Mouse (Mus musculus) heart, embryonic 15.5 days (tissue): ENCODE results near the gene Gm10715. TPM values are rescaled to one million over a fixed set of nuclear protein-coding genes. Genes with fewer than 3 reads are reported as not detected.
"Not testable (repeated sequence)": the region's sequence is repeated elsewhere in the genome, so short reads cannot be mapped to it uniquely, and the experiment has no call there.

Experiments
- ATAC-seq: fragments of 200-750 bp; cut with Nextera tagmentation; replicated peaks from 2 replicates; pipeline ENCODE4 v1.8.0; 2017; ENCODE audit warnings: low read depth, moderate TSS enrichment; ENCODE audit not compliant: insufficient number of reproducible peaks, insufficient read depth, low FRiP score
- H3K27ac ChIP-seq: fragments of 300-500 bp; sonication (generic); 2 replicates; pipeline ENCODE4 v1.5.1; 2015; ENCODE audit warnings: mild to moderate bottlenecking, inconsistent platforms
- H3K27me3 ChIP-seq: fragments of 300-500 bp; sonication (generic); 2 replicates; pipeline ENCODE4 v1.6.1; 2015; ENCODE audit warnings: inconsistent platforms
- H3K36me3 ChIP-seq: fragments of 300-500 bp; sonication (generic); 2 replicates; pipeline ENCODE4 v1.6.1; 2015; ENCODE audit warnings: mild to moderate bottlenecking, inconsistent platforms
- H3K4me1 ChIP-seq: fragments of 300-500 bp; sonication (generic); replicated peaks from 2 replicates; pipeline ENCODE4 v1.6.1; 2015; ENCODE audit warnings: inconsistent platforms
- H3K4me2 ChIP-seq: fragments of 300-500 bp; sonication (generic); 2 replicates; pipeline ENCODE4 v1.6.1; 2015; ENCODE audit warnings: inconsistent platforms, mild to moderate bottlenecking, moderate library complexity
- H3K4me3 ChIP-seq: fragments of 300-500 bp; sonication (generic); 2 replicates; pipeline ENCODE4 v1.5.1; 2015; ENCODE audit warnings: mild to moderate bottlenecking, inconsistent platforms
- H3K9ac ChIP-seq: fragments of 300-500 bp; sonication (generic); 2 replicates; pipeline ENCODE4 v1.6.1; 2015; ENCODE audit warnings: mild to moderate bottlenecking, inconsistent platforms
- H3K9me3 ChIP-seq: fragments of 300-500 bp; sonication (generic); replicated peaks from 2 replicates; pipeline ENCODE4 v1.6.1; 2016; ENCODE audit warnings: inconsistent platforms
- WGBS: fragments of 180-500 bp; shearing (Covaris S2); methylation state at CpG from one replicate; pipeline ENCODE4 v1.1.7; 2015; ENCODE audit warnings: mixed read lengths; 5-methylcytosine and 5-hydroxymethylcytosine counted together
- microRNA-seq: library from miRNA; unstranded; fragments of <30 nt; microRNA quantifications from one replicate; pipeline ENCODE4, GENCODE M21; 2016
- polyA plus RNA-seq: library from polyadenylated mRNA; unstranded; fragments of >200 nt; fragmentation: Nextera tagmentation; extraction: Ambion mirVana; gene quantifications from 2 replicates; pipeline ENCODE4 v1.2.1, GENCODE M21; 2015

Gm10715 gene
- polyA plus RNA-seq, 1 experiment from 2014 or later: not detected

DNA sequence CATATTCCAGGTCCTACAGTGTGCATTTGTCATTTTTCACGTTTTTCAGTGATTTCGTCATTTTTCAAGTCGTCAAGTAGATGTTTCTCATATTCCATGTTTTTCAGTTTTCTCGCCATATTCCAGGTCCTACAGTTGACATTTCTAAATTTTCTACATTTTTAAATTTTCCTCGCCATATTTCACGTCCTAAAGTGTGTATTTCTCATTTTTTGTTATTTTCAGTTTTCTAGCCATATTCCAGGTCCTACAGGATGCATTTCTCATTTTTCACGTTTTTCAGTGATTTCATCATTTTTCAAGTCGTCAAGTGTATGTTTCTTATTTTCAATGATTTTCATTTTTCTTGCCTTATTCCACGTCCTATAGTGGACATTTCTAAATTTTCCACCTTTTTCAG, 9.9 kb upstream of the Gm10715 start:
- not testable (repeated sequence) for H3K4me3 ChIP-seq, H3K27ac ChIP-seq, H3K9me3 ChIP-seq, H3K36me3 ChIP-seq, H3K9ac ChIP-seq, ATAC-seq, H3K4me1 ChIP-seq, H3K4me2 ChIP-seq, H3K27me3 ChIP-seq
- WGBS: 62% methylated on average over 9 of the region's 9 CpGs

DNA sequence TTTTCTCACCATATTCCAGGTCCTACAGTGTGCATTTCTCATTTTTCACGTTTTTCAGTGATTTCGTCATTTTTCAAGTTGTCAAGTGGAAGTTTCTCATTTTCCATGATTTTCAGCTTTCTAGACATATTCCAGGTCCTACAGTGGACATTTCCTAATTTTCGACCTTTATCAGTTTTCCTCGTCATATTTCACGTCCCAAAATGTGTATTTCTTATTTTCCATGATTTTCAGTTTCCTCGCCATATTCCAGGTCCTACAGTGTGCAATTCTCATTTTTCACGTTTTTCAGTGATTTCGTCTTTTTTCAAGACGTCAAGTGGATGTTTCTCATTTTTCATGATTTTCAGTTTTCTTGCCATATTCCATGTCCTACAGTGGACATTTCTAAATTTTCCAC, 9.5 kb upstream of the Gm10715 start:
- not testable (repeated sequence) for H3K9me3 ChIP-seq, H3K4me1 ChIP-seq, ATAC-seq, H3K9ac ChIP-seq, H3K27me3 ChIP-seq, H3K4me3 ChIP-seq, H3K4me2 ChIP-seq, H3K27ac ChIP-seq, H3K36me3 ChIP-seq
- WGBS: 63% methylated on average over 9 of the region's 9 CpGs

DNA sequence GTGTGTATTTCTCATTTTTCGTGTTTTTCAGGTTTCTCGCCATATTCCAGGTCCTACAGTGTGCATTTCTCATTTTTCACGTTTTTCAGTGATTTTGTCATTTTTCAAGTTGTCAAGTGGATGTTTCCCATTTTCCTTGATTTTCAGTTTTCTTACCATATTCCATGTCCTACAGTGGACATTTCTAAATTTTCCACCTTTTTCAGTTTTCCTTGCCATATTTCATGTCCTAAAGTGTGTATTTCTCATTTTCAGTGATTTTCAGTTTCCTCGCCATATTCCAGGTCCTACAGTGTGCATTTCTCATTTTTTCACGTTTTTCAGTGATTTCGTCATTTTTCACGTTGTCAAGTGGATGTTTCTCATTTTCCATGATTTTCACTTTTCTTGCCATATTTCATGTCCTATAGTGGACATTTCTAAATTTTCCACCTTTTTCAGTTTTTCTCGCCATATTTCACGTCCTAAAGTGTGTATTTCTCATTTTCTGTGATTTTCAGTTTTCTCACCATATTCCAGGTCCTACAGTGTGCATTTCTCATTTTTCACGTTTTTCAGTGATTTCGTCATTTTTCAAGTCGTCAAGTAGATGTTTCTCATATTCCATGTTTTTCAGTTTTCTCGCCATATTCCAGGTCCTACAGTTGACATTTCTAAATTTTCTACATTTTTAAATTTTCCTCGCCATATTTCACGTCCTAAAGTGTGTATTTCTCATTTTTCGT, 7.2 kb upstream of the Gm10715 start:
- not testable (repeated sequence) for H3K4me1 ChIP-seq, H3K4me3 ChIP-seq, H3K36me3 ChIP-seq, H3K9me3 ChIP-seq, ATAC-seq, H3K4me2 ChIP-seq, H3K9ac ChIP-seq, H3K27ac ChIP-seq, H3K27me3 ChIP-seq
- WGBS: 59% methylated on average over 13 of the region's 16 CpGs

DNA sequence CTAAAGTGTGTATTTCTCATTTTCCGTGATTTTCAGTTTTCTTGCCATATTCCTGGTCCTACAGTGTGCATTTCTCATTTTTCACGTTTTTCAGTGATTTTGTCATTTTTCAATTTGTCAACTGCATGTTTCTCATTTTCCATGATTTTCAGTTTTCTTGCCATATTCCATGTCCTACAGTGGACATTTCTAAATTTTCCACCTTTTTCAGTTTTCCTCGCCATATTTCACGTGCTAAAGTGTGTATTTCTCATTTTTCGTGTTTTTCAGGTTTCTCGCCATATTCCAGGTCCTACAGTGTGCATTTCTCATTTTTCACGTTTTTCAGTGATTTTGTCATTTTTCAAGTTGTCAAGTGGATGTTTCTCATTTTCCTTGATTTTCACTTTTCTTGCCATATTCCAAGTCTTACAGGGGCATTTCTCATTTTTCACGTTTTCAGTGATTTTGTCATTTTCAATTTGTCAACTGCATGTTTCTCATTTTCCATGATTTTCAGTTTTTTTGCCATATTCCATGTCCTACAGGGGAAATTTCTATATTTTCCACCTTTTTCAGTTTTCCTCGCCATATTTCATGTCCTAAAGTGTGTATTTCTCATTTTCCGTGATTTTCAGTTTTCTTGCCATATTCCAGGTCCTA, 5.9 kb upstream of the Gm10715 start:
- H3K4me2 ChIP-seq, ATAC-seq: not testable (repeated sequence)
- 72% methylated on average over 4 of the region's 10 CpGs for WGBS

DNA sequence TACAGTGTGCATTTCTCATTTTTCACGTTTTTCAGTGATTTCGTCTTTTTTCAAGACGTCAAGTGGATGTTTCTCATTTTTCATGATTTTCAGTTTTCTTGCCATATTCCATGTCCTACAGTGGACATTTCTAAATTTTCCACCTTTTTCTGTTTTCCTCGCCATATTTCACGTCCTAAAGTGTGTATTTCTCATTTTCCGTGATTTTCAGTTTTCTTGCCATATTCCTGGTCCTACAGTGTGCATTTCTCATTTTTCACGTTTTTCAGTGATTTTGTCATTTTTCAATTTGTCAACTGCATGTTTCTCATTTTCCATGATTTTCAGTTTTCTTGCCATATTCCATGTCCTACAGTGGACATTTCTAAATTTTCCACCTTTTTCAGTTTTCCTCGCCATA, 2.4 kb upstream of the Gm10715 start, which contains the start of gene Gm17535:
Gene Gm17535, plus strand, starts transcription at position 301 of the 400 bp plus-strand sequence.
- H3K4me3 ChIP-seq, ATAC-seq, H3K4me2 ChIP-seq, H3K4me1 ChIP-seq, H3K27me3 ChIP-seq, H3K9me3 ChIP-seq, H3K9ac ChIP-seq, H3K27ac ChIP-seq, H3K36me3 ChIP-seq: not testable (repeated sequence)
- WGBS: 47% methylated on average over 1 of the region's 8 CpGs

More for the DNA sequence above, 5.9 kb upstream of the Gm10715 start:
- not testable (repeated sequence) for H3K9me3 ChIP-seq, H3K4me1 ChIP-seq, H3K9ac ChIP-seq, H3K4me3 ChIP-seq, H3K36me3 ChIP-seq, H3K27me3 ChIP-seq, H3K27ac ChIP-seq

DNA sequence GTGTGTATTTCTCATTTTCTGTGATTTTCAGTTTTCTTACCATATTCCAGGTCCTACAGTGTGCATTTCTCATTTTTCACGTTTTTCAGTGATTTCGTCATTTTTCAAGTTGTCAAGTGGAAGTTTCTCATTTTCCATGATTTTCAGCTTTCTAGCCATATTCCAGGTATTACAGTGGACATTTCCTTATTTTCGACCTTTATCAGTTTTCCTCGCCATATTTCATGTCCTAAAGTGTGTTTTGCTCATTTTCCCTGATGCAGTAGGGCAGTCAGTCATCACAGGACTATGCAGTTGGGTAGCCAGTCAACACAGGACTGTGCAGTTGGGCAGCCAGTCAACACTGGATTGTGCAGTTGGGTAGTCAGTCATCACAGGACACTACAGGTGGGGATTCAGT, 1.5 kb downstream of the Gm10715 start:
- not testable (repeated sequence) for H3K36me3 ChIP-seq, H3K4me1 ChIP-seq, H3K4me3 ChIP-seq, H3K9ac ChIP-seq, H3K4me2 ChIP-seq, ATAC-seq, H3K27ac ChIP-seq, H3K9me3 ChIP-seq, H3K27me3 ChIP-seq
- 57% methylated on average over 4 of the region's 4 CpGs for WGBS

Small RNA genes within 50 kb of the gene (microRNA-seq; reads per million reads assigned to microRNA genes)
- not detected for gene Mir101c

Other genes with a start within 250 kb of the Gm10715 start
- gene Gm10722, start 36.0 kb upstream of the Gm10715 start, polyA plus RNA-seq: not detected in 2 replicates
- gene Gm11168, start 33.5 kb upstream of the Gm10715 start, polyA plus RNA-seq: not detected in 2 replicates
- gene Gm10721, start 23.7 kb upstream of the Gm10715 start, polyA plus RNA-seq: not detected in 2 replicates
- gene Gm10720, start 21.2 kb upstream of the Gm10715 start, polyA plus RNA-seq: 0.23 TPM in 1 of 2 replicates, not detected in the other
- gene Gm10719, start 19.5 kb upstream of the Gm10715 start, polyA plus RNA-seq: 0.19 and 0.34 TPM in 2 replicates
- gene Gm10718, start 13.3 kb upstream of the Gm10715 start, polyA plus RNA-seq: 0.54 TPM in 1 of 2 replicates, not detected in the other
- 0.22 TPM in 1 of 2 replicates, not detected in the other for gene Gm10717, start 11.5 kb upstream of the Gm10715 start, polyA plus RNA-seq
- gene Gm17535, start 2.3 kb upstream of the Gm10715 start, polyA plus RNA-seq: not detected in 2 replicates